In genomic region chr1:167669796-167670195, GRCm38 (mm10) we compare ENCODE assay signal across 8 mouse cellular contexts. TPM values are rescaled to one million over a fixed set of nuclear protein-coding genes. Genes with fewer than 3 reads are reported as not detected.
DNase-seq lines count a peak whose midpoint lies in the region; ATAC-seq and TF ChIP-seq lines count a peak whose summit lies in the region.

No protein-coding gene starts in this region.

- DNase-seq in layer of hippocampus, adult 2 months (ENCODE audit: low spot score in 2 of 2) = peak; percentile 18 to 68
- no peak for DNase-seq in layer of hippocampus, adult 9-11 months
- peak; percentile 73 for DNase-seq in R1 (ENCODE audit: low read depth, low spot score)
- DNase-seq in cerebellum, adult 8-10 months = peak; percentile 46
- peak; percentile 12 for DNase-seq in gastrocnemius, postnatal 25 days
- DNase-seq in limb, embryonic 14.5 days (ENCODE audit: low spot score) = peak; percentile 68
- DNase-seq in right cerebral cortex, adult 18-20 months = peak; percentile 42

- no peak for ATAC-seq in limb, embryonic 14.5 days (ENCODE audit: low FRiP score, low read depth)
- no peak for ATAC-seq in activated CD4-positive, CD25-positive, alpha-beta regulatory T cell, adult 4 months

- H3K27ac ChIP-seq in layer of hippocampus, adult 2 months = no peak overlapping the region
- no peak overlapping the region for H3K27ac ChIP-seq in limb, embryonic 14.5 days (replicated peaks; ENCODE audit: low read depth, low read length)

- 34% methylated on average over 6 of the region's 6 CpGs for WGBS in limb, embryonic 14.5 days

- TF ChIP-seq CTCF in layer of hippocampus, adult 2 months (conservative IDR thresholded peaks at IDR 0.05) = peak; percentile 94

- H3K27me3 ChIP-seq in limb, embryonic 14.5 days (ENCODE audit: control insufficient read depth, insufficient read depth, low read length) = peaks cover 39% of the 10 kb centered on the region

- H3K9me3 ChIP-seq in limb, embryonic 14.5 days (ENCODE audit: control insufficient read depth, low read length) = no peaks in the 10 kb centered on the region

- H3K4me3 ChIP-seq in layer of hippocampus, adult 2 months = no peak overlapping the region
- H3K4me3 ChIP-seq in limb, embryonic 14.5 days (replicated peaks; ENCODE audit: low read length) = no peak overlapping the region

- no peak overlapping the region for H3K4me2 ChIP-seq in limb, embryonic 14.5 days (replicated peaks; ENCODE audit: low read depth, low read length, severe bottlenecking)

- TF ChIP-seq POLR2A in limb, embryonic 14.5 days (IDR thresholded peaks at IDR 0.05; ENCODE audit: borderline replicate concordance, extremely low read depth, insufficient read depth, insufficient read length) = 0 out of 2 replicates have a peak, but pooled peaks have one; percentile 30

- no peak overlapping the region for H3K9ac ChIP-seq in limb, embryonic 14.5 days (ENCODE audit: low read depth, low read length, severe bottlenecking)

- no peaks in the 10 kb centered on the region for H3K4me1 ChIP-seq in limb, embryonic 14.5 days (ENCODE audit: control insufficient read depth, insufficient read depth, low read length)

- no peaks in the 10 kb centered on the region for H3K36me3 ChIP-seq in limb, embryonic 14.5 days (ENCODE audit: control insufficient read depth, insufficient read depth, low read length)

RNA-seq across cellular contexts. Expression of gene Lmx1a, which starts 19.2 kb away (rescaled TPM):
- under 1 TPM; 0.10 to 0.33 TPM for total RNA-seq in layer of hippocampus, adult 2 months (2021)
- total RNA-seq in gastrocnemius, postnatal 25 days (2021) = under 1 TPM; 0.43 to 0.51 TPM
- polyA plus RNA-seq in limb, embryonic 14.5 days (2012; rRNA removed) = 0.57 and 0.64 TPM in 2 replicates
- polyA plus RNA-seq in limb, embryonic 14.5 days (2014; fragmentation: Nextera tagmentation; extraction: Ambion mirVana) = 0.37 and 0.51 TPM in 2 replicates
- polyA plus RNA-seq in activated CD4-positive, CD25-positive, alpha-beta regulatory T cell, adult 4 months (2017; shearing (Covaris generic)) = not detected
